Mouse (Mus musculus) G1E (cell line): ENCODE data around the gene Tacc3.

ENCODE experiments used
- CTCF ChIP-seq: IDR thresholded peaks from 2 replicates; pipeline ENCODE4 v1.5.1; 2012; ENCODE audit warnings: low read depth, low read length, inconsistent platforms, mixed read lengths
- GATA1 ChIP-seq: IDR thresholded peaks from 2 replicates; pipeline ENCODE4 v1.6.1; 2012; ENCODE audit warnings: borderline replicate concordance, low read length, inconsistent platforms, mixed read lengths
- GATA2 ChIP-seq: IDR thresholded peaks from 2 replicates; pipeline ENCODE4 v1.6.1; 2012; ENCODE audit warnings: low read depth, low read length, inconsistent platforms, borderline replicate concordance
- POLR2AphosphoS5 ChIP-seq: IDR thresholded peaks from 2 replicates; pipeline ENCODE4 v1.6.1; 2012; ENCODE audit warnings: low read depth, low read length, inconsistent platforms; ENCODE audit not compliant: insufficient replicate concordance
- TAL1 ChIP-seq: conservative IDR thresholded peaks from 2 replicates; pipeline ENCODE4 v1.6.1; 2012; ENCODE audit warnings: low read depth, low read length, inconsistent platforms, mixed read lengths

DNA sequence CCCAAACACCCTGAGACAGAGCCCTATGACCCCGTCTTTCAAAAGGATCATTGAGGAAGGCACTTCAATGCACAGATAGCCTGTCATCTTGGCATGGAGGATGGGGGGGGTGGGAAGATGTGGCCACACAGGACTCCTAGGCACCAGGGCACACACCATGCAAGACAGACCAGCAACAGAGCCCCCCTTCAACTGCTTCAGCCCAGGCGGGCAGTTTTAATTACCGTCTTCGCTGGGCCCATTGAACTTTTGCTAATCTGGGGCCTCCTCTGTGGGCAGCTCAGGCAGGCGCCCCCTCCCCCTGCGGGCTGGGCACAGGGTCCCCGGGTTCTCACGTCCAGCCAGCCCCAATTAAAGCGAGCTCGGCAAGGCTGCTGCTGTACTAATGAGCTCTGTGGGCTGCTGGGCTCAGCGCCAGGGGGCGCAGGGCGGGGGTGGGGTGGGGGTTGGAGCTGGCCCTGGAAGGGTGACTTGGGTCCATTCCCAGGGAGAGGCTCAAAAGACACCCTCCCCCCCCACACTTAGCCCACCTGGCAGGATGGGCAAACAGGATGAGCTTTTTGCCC is 40.1 kb downstream of the Tacc3 start:
- no peak for TF ChIP-seq CTCF
- no peak for TF ChIP-seq POLR2AphosphoS5
- no peak for TF ChIP-seq GATA1
- TF ChIP-seq GATA2: no peak
- TF ChIP-seq TAL1: no peak
